9 mouse cellular contexts compared by ENCODE assay signal in the genomic region with DNA sequence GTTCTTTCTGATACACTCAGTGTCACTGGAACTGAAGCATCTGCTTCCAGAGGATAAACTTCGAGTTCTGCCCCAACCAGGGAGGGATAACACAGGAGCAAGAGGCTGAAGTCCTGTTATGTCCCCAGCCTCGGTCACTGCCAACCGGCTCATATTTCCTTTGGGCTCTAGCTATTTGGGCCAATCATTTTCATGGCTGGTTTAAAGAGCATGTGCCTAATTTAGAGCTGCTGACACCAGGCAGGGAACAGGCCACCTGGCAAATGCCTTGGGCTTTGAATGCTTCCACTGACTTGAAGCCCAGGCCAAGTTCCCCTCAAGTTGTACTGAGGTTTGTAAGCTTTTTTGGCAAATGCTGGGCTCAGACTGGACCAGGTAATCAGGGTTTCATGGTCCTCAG.
DNase-seq lines count a peak whose midpoint lies in the region.
"Had no signal": no experiment of that assay in that cellular context is flagged by ENCODE, and none has a peak within 500 bp of the region (broad histone marks: within the 10 kb centered on the region; RNA-seq: fewer than 3 reads in every experiment).

No protein-coding gene starts in this region.

- peak; percentile 8 for DNase-seq in left cerebral cortex, postnatal 4 days
- no peak for DNase-seq in left cerebral cortex, adult 9 months (ENCODE audit: low spot score in 2 of 2)
- DNase-seq in embryo, embryonic 10.5 days (ENCODE audit: low spot score), result peak; percentile 29
- DNase-seq in gastrocnemius, postnatal 36 days, result peak; percentile 33 to 36
- DNase-seq in skeletal muscle tissue, adult 2 months (ENCODE audit: low read depth, low spot score), result peak; percentile 87
- DNase-seq in spleen, postnatal 14 days (ENCODE audit: low spot score in 2 of 2), result no peak
- DNase-seq in layer of hippocampus, adult 9-11 months, result no peak
- no peak for DNase-seq in T-cell, adult 2 months (ENCODE audit: low spot score)
- DNase-seq: adrenal gland, adult 8-10 months had no signal

- intact Hi-C loops in left cerebral cortex, postnatal 4 days (cut with DNase I), result no loop called here
- intact Hi-C loops in gastrocnemius, postnatal 36 days (cut with DNase I), result no loop called here

Comparison
In these comparisons a context has a peak if more than half of its experiments do, and no peak if none do; other contexts are left out.
1. DNase-seq: peak in left cerebral cortex, postnatal 4 days (single experiment), embryo, embryonic 10.5 days (single experiment), gastrocnemius, postnatal 36 days (2 of 2) and skeletal muscle tissue, adult 2 months (single experiment); none in left cerebral cortex, adult 9 months (0 of 2), spleen, postnatal 14 days (0 of 2), layer of hippocampus, adult 9-11 months (single experiment) and T-cell, adult 2 months (single experiment).